Mouse (Mus musculus) liver, adult 2 months (tissue): ENCODE measurements at regions not wholly inside any gene's neighbourhood (a gene's known extent, or its start where the extent isn't known, plus 50 kb on each side); places are given as distances from the start of the nearest gene placed in this dataset.

Source experiments
- DNase-seq: peaks from one replicate; pipeline ENCODE4 v3.0.0-alpha.2; 2011; ENCODE audit warnings: low read depth, low spot score; ENCODE audit errors: extremely low read depth
- H3K27ac ChIP-seq: fragments of 200-500 bp; replicated peaks from 2 replicates; pipeline ENCODE4 v1.5.1; 2012; ENCODE audit warnings: low read depth, mild to moderate bottlenecking, control low read depth, inconsistent platforms, low read length; ENCODE audit not compliant: insufficient read depth
- H3K27me3 ChIP-seq: fragments of 200-500 bp; 2 replicates; pipeline ENCODE4 v1.6.1; 2012; ENCODE audit warnings: mild to moderate bottlenecking, moderate library complexity, low read length, inconsistent platforms; ENCODE audit not compliant: control insufficient read depth, insufficient read depth
- H3K36me3 ChIP-seq: fragments of 200-500 bp; 2 replicates; pipeline ENCODE4 v1.6.1; 2012; ENCODE audit warnings: low read length, inconsistent platforms; ENCODE audit not compliant: control insufficient read depth, insufficient read depth
- H3K4me1 ChIP-seq: fragments of 200-500 bp; 2 replicates; pipeline ENCODE4 v1.6.1; 2011; ENCODE audit warnings: low read length; ENCODE audit not compliant: control insufficient read depth, insufficient read depth
- H3K4me3 ChIP-seq: fragments of 200-500 bp; 2 replicates; pipeline ENCODE4 v1.5.1; 2011; ENCODE audit warnings: low read depth, mild to moderate bottlenecking, control low read depth, low read length, moderate library complexity; ENCODE audit not compliant: insufficient read depth
- H3K79me2 ChIP-seq: fragments of 200-500 bp; 2 replicates; pipeline ENCODE4 v1.6.1; 2012; ENCODE audit warnings: inconsistent platforms, mild to moderate bottlenecking, low read length, moderate library complexity; ENCODE audit not compliant: control insufficient read depth, insufficient read depth
- H3K9ac ChIP-seq: fragments of 200-500 bp; 2 replicates; pipeline ENCODE4 v1.6.1; 2012; ENCODE audit warnings: low read depth, mild to moderate bottlenecking, control low read depth, inconsistent platforms, low read length
- CTCF ChIP-seq: fragments of 200-500 bp; IDR thresholded peaks from 2 replicates; pipeline ENCODE4 v1.5.1; 2011; ENCODE audit warnings: low read depth, low read length, control low read depth
- POLR2A ChIP-seq: fragments of 200-500 bp; IDR thresholded peaks from 2 replicates; pipeline ENCODE4 v1.6.1; 2011; ENCODE audit warnings: low read length, control low read depth; ENCODE audit not compliant: insufficient read depth; ENCODE audit errors: extremely low read depth
- WGBS: fragments of 180-500 bp; shearing (Covaris S2); methylation state at CpG from one replicate; pipeline ENCODE4 v1.1.7; 2018; 5-methylcytosine and 5-hydroxymethylcytosine counted together

GRCm38 (mm10) chr6:100482572-100482971 is 188.4 kb downstream of the Shq1 start:
- H3K27me3 ChIP-seq = no peaks in the 10 kb centered on the region
- no peak for DNase-seq
- H3K79me2 ChIP-seq = no peaks in the 10 kb centered on the region
- no peak for TF ChIP-seq POLR2A
- TF ChIP-seq CTCF = no peak
- H3K4me1 ChIP-seq = peaks cover 2% of the 10 kb centered on the region
- H3K36me3 ChIP-seq = no peaks in the 10 kb centered on the region
- 51% methylated on average over 7 of the region's 7 CpGs for WGBS
- H3K27ac ChIP-seq = no peak overlapping the region
- H3K4me3 ChIP-seq = no peak overlapping the region
- no peak overlapping the region for H3K9ac ChIP-seq

GRCm38 (mm10) chr6:100480525-100480924 is 190.4 kb downstream of the Shq1 start:
- H3K9ac ChIP-seq = no peak overlapping the region
- H3K79me2 ChIP-seq = no peaks in the 10 kb centered on the region
- 82% methylated on average over 3 of the region's 3 CpGs for WGBS
- H3K27ac ChIP-seq = no peak overlapping the region
- no peak for DNase-seq
- TF ChIP-seq POLR2A = no peak
- H3K4me1 ChIP-seq = peaks cover 2% of the 10 kb centered on the region
- no peaks in the 10 kb centered on the region for H3K27me3 ChIP-seq
- H3K36me3 ChIP-seq = no peaks in the 10 kb centered on the region
- no peak overlapping the region for H3K4me3 ChIP-seq

DNA sequence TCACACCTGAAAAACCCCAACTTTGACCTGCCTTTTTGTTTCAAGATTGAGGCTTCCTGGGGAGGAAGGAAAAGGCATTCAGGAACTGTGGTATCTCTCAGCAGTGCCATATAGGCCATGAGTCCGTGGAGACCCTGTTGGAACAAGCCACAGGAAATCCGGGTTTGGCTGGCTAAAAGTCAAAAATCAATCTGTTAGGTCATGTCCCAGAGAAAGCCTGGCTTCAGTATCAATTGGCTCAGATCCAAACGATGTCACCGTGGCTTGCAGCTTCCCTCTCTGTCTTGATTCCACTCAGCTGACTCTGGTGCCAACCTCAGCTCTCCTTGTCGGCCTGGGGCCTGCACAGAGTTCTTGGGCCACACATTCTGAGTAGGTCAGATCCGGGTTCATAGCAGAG is 191.1 kb downstream of the Shq1 start:
- no peaks in the 10 kb centered on the region for H3K27me3 ChIP-seq
- no peak overlapping the region for H3K27ac ChIP-seq
- H3K36me3 ChIP-seq = no peaks in the 10 kb centered on the region
- no peak for TF ChIP-seq CTCF
- no peak for TF ChIP-seq POLR2A
- peaks cover 2% of the 10 kb centered on the region for H3K4me1 ChIP-seq
- no peaks in the 10 kb centered on the region for H3K79me2 ChIP-seq
- DNase-seq = peak; percentile 33
- 7% methylated on average over 6 of the region's 6 CpGs for WGBS
- no peak overlapping the region for H3K9ac ChIP-seq
- no peak overlapping the region for H3K4me3 ChIP-seq

- Histone ChIP-seq H3K4me3 (no peak overlapping the region), H3K79me2 (no peaks in the 10 kb centered on the region), H3K27me3 (no peaks in the 10 kb centered on the region), H3K36me3 (no peaks in the 10 kb centered on the region), H3K27ac (no peak overlapping the region), H3K4me1 (peaks cover 2% of the 10 kb centered on the region), H3K9ac (no peak overlapping the region)
- WGBS = 86% methylated on average over 4 of the region's 4 CpGs
- TF ChIP-seq POLR2A (no peak), CTCF (no peak)
- no peak for DNase-seq
Measured at GRCm38 (mm10) chr6:100479455-100479854, 191.5 kb downstream of the Shq1 start.

GRCm38 (mm10) chr6:100476550-100477366 is 189.5 kb upstream of the Rybp start:
- no peak overlapping the region for H3K9ac ChIP-seq
- no peaks in the 10 kb centered on the region for H3K36me3 ChIP-seq
- H3K4me1 ChIP-seq = peaks cover 2% of the 10 kb centered on the region
- H3K27me3 ChIP-seq = no peaks in the 10 kb centered on the region
- no peak for DNase-seq
- no peak overlapping the region for H3K27ac ChIP-seq
- no peaks in the 10 kb centered on the region for H3K79me2 ChIP-seq
- 87% methylated on average over 6 of the region's 6 CpGs for WGBS
- no peak overlapping the region for H3K4me3 ChIP-seq
- no peak for TF ChIP-seq POLR2A
- TF ChIP-seq CTCF = no peak

GRCm38 (mm10) chr6:100475341-100475955 is 188.2 kb upstream of the Rybp start:
- Histone ChIP-seq H3K4me3 (no peak overlapping the region), H3K9ac (no peak overlapping the region), H3K4me1 (peaks cover 2% of the 10 kb centered on the region), H3K79me2 (no peaks in the 10 kb centered on the region), H3K27me3 (no peaks in the 10 kb centered on the region), H3K27ac (no peak overlapping the region), H3K36me3 (no peaks in the 10 kb centered on the region)
- 91% methylated on average over 4 of the region's 4 CpGs for WGBS
- DNase-seq = no peak
- no peak for TF ChIP-seq CTCF
- TF ChIP-seq POLR2A = no peak
